Mouse (Mus musculus): Measurements from ENCODE around the gene Emp3. TPM values are rescaled to one million over a fixed set of nuclear protein-coding genes. Genes with fewer than 3 reads are reported as not detected.

Gene Emp3
- polyA plus RNA-seq, 1 experiment from 2014 or later = 55.5 TPM

DNA sequence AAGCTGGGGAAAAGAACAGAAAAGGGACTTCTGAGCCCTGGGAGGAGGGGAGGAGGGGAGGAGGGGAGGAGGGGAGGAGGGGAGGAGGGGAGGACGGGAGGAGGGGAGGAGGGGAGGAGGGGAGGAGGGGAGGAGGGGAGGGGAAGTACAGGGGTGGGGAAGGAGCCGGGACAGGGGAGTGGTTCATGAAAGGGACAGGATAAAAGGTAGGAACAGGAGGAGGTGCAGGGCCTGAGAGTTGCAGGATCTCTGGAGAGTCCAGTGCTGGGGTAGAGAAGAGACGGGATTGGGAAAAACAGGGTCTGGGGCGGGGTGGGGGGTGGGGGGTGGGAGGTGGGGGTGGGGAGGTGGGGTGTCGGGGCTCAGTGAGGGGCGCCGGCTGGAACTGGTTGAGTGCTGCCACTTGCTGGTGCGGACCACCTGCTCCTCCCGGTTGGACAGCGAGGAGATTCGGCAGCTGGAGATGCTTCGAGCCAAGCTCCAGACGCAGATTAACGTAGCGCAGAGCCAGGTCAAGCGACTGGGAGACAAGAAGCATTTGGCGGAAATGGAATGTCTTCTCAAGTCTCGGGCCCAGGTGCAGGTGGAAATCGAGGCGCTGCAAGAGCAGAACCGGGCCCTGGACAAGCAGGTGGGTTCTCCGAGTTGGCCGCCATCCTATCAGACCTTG lies 7.6 kb upstream of the Emp3 start:
- Histone ChIP-seq H3K4me3 (ENCODE audit: low read depth, low read length) (no peak overlapping the region), H3K27ac (ENCODE audit: low read length) (no peak overlapping the region), H3K9ac (ENCODE audit: low read depth, low read length) (no peak overlapping the region), H3K4me1 (ENCODE audit: control insufficient read depth, low read depth, low read length) (peaks cover 4% of the 10 kb centered on the region), H3K4me2 (ENCODE audit: low read depth, low read length) (no peak overlapping the region), H3K27me3 (ENCODE audit: control insufficient read depth, insufficient read depth, low read depth, low read length) (no peaks in the 10 kb centered on the region), H3K9me3 (replicated peaks; ENCODE audit: control insufficient read depth, low read length) (no peaks in the 10 kb centered on the region; the same call in 1 of the 2 replicates), H3K36me3 (ENCODE audit: control insufficient read depth, insufficient read depth) (no peaks in the 10 kb centered on the region)
- 45% methylated on average over 17 of the region's 23 CpGs for WGBS (ENCODE audit: insufficient replicate concordance)
- no peak for ATAC-seq (ENCODE audit: low read depth)

DNA sequence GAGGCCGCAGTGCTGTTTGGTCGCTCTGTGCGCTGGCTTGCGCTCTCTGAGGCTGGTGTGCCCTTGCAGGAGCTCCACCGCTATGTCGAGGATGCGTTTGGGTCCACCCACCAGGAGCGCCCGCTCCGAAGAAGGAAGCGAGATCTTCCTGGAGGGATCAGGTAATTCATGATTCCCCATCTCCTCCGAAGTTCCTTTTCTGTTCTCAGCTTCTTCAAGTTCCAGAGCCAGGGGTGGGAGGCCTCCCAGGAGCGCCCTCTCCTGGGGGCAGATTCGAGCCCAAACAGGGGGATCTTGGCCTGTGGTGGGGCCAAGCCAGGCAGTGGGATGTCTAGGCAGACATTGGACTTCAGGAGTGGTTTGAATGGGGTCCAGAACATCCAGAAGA lies 3.2 kb upstream of the Emp3 start:
- ATAC-seq (ENCODE audit: low read depth) = no peak
- Histone ChIP-seq H3K9ac (ENCODE audit: low read depth, low read length) (peak overlapping the region; percentile 53), H3K9me3 (replicated peaks; ENCODE audit: control insufficient read depth, low read length) (no peaks in the 10 kb centered on the region), H3K4me2 (ENCODE audit: low read depth, low read length) (peak overlapping the region; percentile 73), H3K36me3 (ENCODE audit: control insufficient read depth, insufficient read depth) (no peaks in the 10 kb centered on the region), H3K27me3 (ENCODE audit: control insufficient read depth, insufficient read depth, low read depth, low read length) (no peaks in the 10 kb centered on the region), H3K4me3 (ENCODE audit: low read depth, low read length) (peak overlapping the region; percentile 59), H3K27ac (ENCODE audit: low read length) (peak overlapping the region; percentile 88), H3K4me1 (ENCODE audit: control insufficient read depth, low read depth, low read length) (peaks cover 43% of the 10 kb centered on the region)
- WGBS (ENCODE audit: insufficient replicate concordance) = 6% methylated on average over 14 of the region's 14 CpGs

DNA sequence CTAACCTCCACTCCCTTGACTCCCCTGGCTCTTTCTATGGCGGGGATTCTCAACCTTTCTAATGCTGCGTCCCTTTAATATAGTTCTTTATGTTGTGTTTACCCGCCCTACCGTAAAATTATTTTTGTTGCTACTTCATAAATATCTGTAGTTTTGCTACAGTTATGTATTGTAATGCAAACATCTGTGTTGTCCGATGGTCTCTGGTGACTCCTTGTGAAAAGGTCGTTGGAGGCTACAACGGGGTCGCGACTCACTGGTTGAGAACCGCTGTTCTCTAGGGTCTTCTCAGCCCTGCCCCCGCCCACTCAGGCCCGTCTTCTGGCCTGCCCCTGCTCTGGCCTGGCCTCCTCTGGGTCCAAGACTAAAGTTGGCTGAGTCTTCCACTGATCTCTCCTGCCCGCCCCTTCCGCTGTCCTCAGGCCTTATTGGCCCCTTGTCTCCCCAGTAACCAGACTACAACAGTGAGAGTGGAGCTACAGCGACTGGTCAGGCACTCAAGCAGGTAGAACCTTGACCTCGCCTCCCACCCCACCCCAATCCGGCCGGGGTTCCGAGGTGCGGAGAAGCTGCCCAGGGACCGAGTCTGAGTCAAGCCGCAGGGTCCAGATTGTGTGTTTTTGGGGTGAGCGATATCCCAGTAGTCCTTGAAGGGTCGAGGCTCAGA lies 2.7 kb upstream of the Emp3 start, which contains the start of gene Ccdc114:
TSS of gene Ccdc114 (plus strand) at position 311 of the 667 bp plus-strand sequence.
- ATAC-seq (ENCODE audit: low read depth) = peak; percentile 60
- Histone ChIP-seq H3K4me3 (ENCODE audit: low read depth, low read length) (peak within 1 kb of the TSS; percentile 59), H3K27me3 (ENCODE audit: control insufficient read depth, insufficient read depth, low read depth, low read length) (no peaks in the 10 kb centered on the region), H3K27ac (ENCODE audit: low read length) (peak within 1 kb of the TSS; percentile 88), H3K9ac (ENCODE audit: low read depth, low read length) (peak within 1 kb of the TSS; percentile 53), H3K4me2 (ENCODE audit: low read depth, low read length) (peak within 1 kb of the TSS; percentile 73), H3K36me3 (ENCODE audit: control insufficient read depth, insufficient read depth) (no peaks in the 10 kb centered on the region), H3K4me1 (ENCODE audit: control insufficient read depth, low read depth, low read length) (peaks cover 46% of the 10 kb centered on the region), H3K9me3 (replicated peaks; ENCODE audit: control insufficient read depth, low read length) (no peaks in the 10 kb centered on the region)
- 2% methylated on average over 24 of the region's 24 CpGs for WGBS (ENCODE audit: insufficient replicate concordance)

DNA sequence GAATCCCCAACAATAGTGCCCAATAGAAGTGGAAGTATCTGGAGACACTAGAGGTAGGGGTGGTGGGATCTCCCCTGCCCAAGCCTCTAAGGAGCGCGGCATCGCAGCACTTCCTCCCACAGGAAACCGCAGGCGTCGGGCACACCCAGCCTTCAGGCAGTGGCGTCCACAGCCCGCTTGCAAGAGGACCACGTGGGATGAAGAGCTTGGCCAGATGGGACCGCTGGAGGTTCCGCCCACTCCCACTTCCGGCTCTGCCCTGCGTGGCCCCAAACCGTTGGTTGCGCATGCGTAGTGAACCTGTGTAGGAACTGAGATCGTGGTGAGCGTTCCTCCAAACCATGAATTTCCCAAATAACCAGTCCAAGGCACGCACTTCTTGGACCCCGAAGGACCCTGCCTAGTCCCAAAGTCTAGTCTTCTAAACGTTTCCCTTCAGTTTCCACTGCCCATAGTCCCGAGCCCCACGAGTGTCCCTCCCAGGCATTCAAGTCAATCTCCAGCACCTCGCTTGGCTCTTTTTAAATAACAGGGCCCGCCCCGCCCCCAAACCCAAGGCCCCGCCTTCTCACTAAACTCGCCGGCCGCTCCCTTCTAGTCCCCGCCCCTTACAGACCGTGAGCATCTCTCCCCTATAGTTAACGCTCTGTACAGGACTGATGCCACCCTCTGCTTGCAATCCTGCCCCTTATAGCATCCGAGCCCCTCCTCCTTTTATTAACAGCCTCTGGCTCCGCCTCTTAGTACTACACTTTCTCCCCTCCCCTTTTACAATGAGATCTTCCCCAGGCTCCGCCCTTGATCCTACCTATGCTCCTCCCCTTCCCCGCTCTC lies 1.9 kb upstream of the Emp3 start:
- peak overlapping the region; percentile 59 for H3K4me3 ChIP-seq (ENCODE audit: low read depth, low read length)
- H3K9me3 ChIP-seq (replicated peaks; ENCODE audit: control insufficient read depth, low read length) = no peaks in the 10 kb centered on the region
- peaks cover 46% of the 10 kb centered on the region for H3K4me1 ChIP-seq (ENCODE audit: control insufficient read depth, low read depth, low read length)
- WGBS (ENCODE audit: insufficient replicate concordance) = under 1% methylated on average over 37 of the region's 37 CpGs
- peak overlapping the region; percentile 73 for H3K4me2 ChIP-seq (ENCODE audit: low read depth, low read length)
- H3K9ac ChIP-seq (ENCODE audit: low read depth, low read length) = peak overlapping the region; percentile 22
- ATAC-seq (ENCODE audit: low read depth) = peak; percentile 82
- H3K27me3 ChIP-seq (ENCODE audit: control insufficient read depth, insufficient read depth, low read depth, low read length) = no peaks in the 10 kb centered on the region
- no peaks in the 10 kb centered on the region for H3K36me3 ChIP-seq (ENCODE audit: control insufficient read depth, insufficient read depth)
- peak overlapping the region; percentile 88 for H3K27ac ChIP-seq (ENCODE audit: low read length)

DNA sequence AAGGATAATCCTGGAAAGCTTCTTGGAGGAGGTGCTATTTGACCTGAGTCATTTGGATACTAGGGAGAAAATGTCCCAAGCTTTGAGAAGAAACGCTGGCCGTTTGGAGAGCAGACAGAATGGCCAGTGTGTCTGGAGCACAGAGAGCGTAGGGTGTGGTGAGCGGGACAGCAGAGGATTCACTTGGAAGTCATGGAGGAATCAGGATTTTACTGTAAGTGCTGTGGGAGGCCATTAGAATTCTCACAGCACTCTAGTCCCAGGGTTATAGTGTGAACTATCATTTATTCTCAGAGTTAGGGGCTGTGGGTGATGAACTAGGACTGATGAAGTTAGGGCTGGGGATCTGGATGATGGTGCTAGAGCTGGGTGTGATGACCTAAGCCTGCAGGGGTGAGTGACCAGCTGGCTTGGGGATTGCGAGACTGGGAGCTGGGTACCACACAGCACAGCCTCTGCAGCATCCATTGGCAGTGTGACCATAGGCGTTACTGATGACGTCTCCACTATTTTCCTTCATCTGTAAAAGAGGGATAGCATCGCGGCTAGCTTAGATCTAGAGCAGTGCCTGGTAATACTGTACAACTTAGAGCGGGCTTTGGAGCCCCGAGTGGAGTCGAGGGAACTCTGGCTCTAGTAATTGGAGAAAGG lies 871 bp upstream of the Emp3 start:
- Histone ChIP-seq H3K4me1 (ENCODE audit: control insufficient read depth, low read depth, low read length) (peaks cover 50% of the 10 kb centered on the region), H3K9ac (ENCODE audit: low read depth, low read length) (no peak overlapping the region; the same call in 1 of the 2 replicates), H3K36me3 (ENCODE audit: control insufficient read depth, insufficient read depth) (no peaks in the 10 kb centered on the region), H3K27me3 (ENCODE audit: control insufficient read depth, insufficient read depth, low read depth, low read length) (no peaks in the 10 kb centered on the region), H3K27ac (ENCODE audit: low read length) (peak overlapping the region; percentile 88), H3K4me3 (ENCODE audit: low read depth, low read length) (no peak overlapping the region), H3K4me2 (ENCODE audit: low read depth, low read length) (peak overlapping the region; percentile 73), H3K9me3 (replicated peaks; ENCODE audit: control insufficient read depth, low read length) (no peaks in the 10 kb centered on the region)
- WGBS (ENCODE audit: insufficient replicate concordance) = 55% methylated on average over 12 of the region's 12 CpGs
- no peak for ATAC-seq (ENCODE audit: low read depth)

DNA sequence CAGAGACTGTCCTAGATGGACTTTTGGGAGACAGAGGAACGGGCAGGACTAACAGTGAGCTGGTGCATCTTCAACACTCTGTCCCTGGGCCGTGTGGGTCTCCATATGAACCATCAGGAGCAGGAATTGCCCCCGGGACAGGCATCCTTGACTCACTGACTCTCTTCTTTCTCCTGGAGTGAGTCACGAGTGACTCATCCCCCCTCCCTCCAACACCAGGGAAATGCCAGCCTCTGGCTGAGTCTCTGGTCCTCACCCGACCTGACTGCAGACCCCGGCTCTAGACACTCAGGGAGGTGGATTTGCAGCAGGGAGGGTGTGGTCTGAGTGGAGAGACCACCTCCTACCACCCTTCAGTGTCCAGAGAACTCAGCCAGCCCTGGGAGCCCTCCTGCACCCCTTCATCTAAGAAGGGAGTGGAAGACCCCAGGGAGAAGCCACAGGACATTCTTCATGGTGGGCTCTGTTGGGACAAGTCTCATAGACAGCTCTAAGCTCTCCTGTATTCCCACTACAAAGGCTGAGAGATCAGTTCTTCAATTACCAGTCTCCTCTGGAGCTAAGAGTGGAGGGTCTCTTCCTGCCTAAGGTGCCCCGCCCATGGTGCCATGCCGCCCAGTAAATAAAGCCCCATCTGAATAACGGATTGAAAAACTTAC lies 492 bp downstream of the Emp3 start:
- Histone ChIP-seq H3K27ac (ENCODE audit: low read length) (peak overlapping the region; percentile 80), H3K4me2 (ENCODE audit: low read depth, low read length) (peak overlapping the region; percentile 69), H3K27me3 (ENCODE audit: control insufficient read depth, insufficient read depth, low read depth, low read length) (no peaks in the 10 kb centered on the region), H3K9me3 (replicated peaks; ENCODE audit: control insufficient read depth, low read length) (no peaks in the 10 kb centered on the region), H3K4me1 (ENCODE audit: control insufficient read depth, low read depth, low read length) (peaks cover 60% of the 10 kb centered on the region), H3K9ac (ENCODE audit: low read depth, low read length) (peak overlapping the region; percentile 63), H3K4me3 (ENCODE audit: low read depth, low read length) (peak overlapping the region; percentile 60), H3K36me3 (ENCODE audit: control insufficient read depth, insufficient read depth) (no peaks in the 10 kb centered on the region)
- ATAC-seq (ENCODE audit: low read depth) = no peak
- WGBS (ENCODE audit: insufficient replicate concordance) = 7% methylated on average over 9 of the region's 9 CpGs

DNA sequence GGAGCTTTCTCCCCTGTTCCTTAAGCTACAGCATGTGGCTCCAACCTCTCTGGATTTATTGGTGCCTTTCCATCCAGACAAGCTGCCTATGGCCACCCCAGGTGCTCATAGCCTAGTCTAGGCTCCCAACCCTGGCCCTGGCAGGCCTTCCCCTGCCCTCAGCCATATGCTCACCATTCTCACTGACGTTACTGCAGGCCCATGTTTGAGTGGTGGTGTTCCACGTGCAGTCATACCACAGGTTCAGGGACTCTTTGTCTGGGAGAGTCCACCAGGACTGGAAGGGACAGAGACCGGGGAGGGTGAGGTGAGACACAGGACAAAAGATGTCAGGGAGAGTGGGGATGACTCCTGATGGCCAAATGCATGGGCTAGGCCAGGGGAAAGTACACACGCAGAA lies 1.4 kb downstream of the Emp3 start:
- H3K27me3 ChIP-seq (ENCODE audit: control insufficient read depth, insufficient read depth, low read depth, low read length) = no peaks in the 10 kb centered on the region
- H3K4me2 ChIP-seq (ENCODE audit: low read depth, low read length) = peak overlapping the region; percentile 69
- 41% methylated on average over 4 of the region's 4 CpGs for WGBS (ENCODE audit: insufficient replicate concordance)
- no peaks in the 10 kb centered on the region for H3K9me3 ChIP-seq (replicated peaks; ENCODE audit: control insufficient read depth, low read length)
- ATAC-seq (ENCODE audit: low read depth) = no peak
- H3K36me3 ChIP-seq (ENCODE audit: control insufficient read depth, insufficient read depth) = no peaks in the 10 kb centered on the region
- H3K4me1 ChIP-seq (ENCODE audit: control insufficient read depth, low read depth, low read length) = peaks cover 60% of the 10 kb centered on the region
- no peak overlapping the region for H3K27ac ChIP-seq (ENCODE audit: low read length)
- H3K4me3 ChIP-seq (ENCODE audit: low read depth, low read length) = peak overlapping the region; percentile 60
- H3K9ac ChIP-seq (ENCODE audit: low read depth, low read length) = peak overlapping the region; percentile 63

DNA sequence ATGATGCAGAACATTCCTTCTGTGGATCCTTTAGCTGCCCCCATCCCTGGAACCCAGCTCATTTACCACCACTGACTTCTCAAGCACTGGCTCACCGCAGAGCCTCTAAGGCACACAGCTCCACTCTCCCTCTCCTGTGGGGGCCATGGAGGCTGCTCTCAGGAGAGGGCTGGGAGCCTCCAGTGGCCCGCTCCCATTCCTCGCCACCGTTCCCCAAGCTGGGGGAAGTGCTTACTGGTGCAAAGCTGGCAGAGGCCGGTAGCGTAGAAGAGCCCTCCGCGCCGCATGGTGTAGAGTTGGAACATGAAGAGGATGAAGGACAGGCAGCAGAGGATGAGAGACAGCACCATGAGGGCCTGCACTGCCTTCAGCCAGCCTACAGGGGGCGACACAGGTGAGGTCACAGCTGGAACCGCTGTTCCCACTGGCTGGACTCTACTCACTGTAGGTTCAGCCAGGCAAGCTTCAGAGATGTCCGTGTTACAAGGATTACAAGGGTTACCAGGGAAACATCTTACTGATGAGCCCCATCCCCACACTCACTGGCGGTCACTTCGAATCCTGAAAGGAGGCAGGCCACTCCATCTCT lies 2.0 kb downstream of the Emp3 start:
- no peak overlapping the region for H3K4me3 ChIP-seq (ENCODE audit: low read depth, low read length)
- H3K36me3 ChIP-seq (ENCODE audit: control insufficient read depth, insufficient read depth) = no peaks in the 10 kb centered on the region
- H3K4me2 ChIP-seq (ENCODE audit: low read depth, low read length) = 0 out of 2 replicates have a peak overlapping the region, but pooled peaks have one; percentile 69
- peaks cover 59% of the 10 kb centered on the region for H3K4me1 ChIP-seq (ENCODE audit: control insufficient read depth, low read depth, low read length)
- WGBS (ENCODE audit: insufficient replicate concordance) = 72% methylated on average over 14 of the region's 14 CpGs
- H3K9ac ChIP-seq (ENCODE audit: low read depth, low read length) = no peak overlapping the region
- no peaks in the 10 kb centered on the region for H3K9me3 ChIP-seq (replicated peaks; ENCODE audit: control insufficient read depth, low read length)
- no peak overlapping the region for H3K27ac ChIP-seq (ENCODE audit: low read length)
- ATAC-seq (ENCODE audit: low read depth) = no peak
- no peaks in the 10 kb centered on the region for H3K27me3 ChIP-seq (ENCODE audit: control insufficient read depth, insufficient read depth, low read depth, low read length)
